14 mouse cellular contexts compared by ENCODE assay signal in the genomic region with DNA sequence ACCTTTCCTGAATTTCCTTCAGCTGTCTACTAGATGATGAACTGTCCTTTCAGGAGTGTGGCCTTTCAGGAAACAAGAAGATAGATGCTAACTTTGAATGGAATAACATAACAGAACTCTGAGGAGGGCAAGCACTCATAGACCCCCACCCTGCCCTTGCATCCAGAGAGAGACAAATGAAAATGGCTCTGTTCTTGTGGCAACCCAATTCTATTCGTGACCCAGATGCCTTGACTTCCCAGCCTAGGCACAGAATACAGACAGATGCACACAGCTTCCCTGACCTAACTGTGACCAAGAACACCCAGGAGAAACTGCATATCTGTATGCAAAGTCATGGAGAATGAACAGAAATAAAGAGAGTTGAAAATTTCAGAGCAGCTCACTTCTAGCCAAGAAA. TPM values are rescaled to one million over a fixed set of nuclear protein-coding genes. Genes with fewer than 3 reads are reported as not detected.
DNase-seq lines count a peak whose midpoint lies in the region; ATAC-seq and TF ChIP-seq lines count a peak whose summit lies in the region.
"Had no signal": no experiment of that assay in that cellular context is flagged by ENCODE, and none has a peak within 500 bp of the region (broad histone marks: within the 10 kb centered on the region; RNA-seq: fewer than 3 reads in every experiment).

No protein-coding gene starts in this region.

- H3K36me3 ChIP-seq in heart, embryonic 12.5 days, result peaks cover 26% of the 10 kb centered on the region
- H3K36me3 ChIP-seq in lung, embryonic 16.5 days (ENCODE audit: control insufficient read depth, insufficient read depth, low read length), result peaks cover 20% of the 10 kb centered on the region
- peaks cover 22% of the 10 kb centered on the region for H3K36me3 ChIP-seq in forebrain, embryonic 14.5 days (ENCODE audit: control insufficient read depth, insufficient read depth, low read length)
- H3K36me3 ChIP-seq in liver, embryonic 16.5 days (ENCODE audit: control insufficient read depth, insufficient read depth), result peaks cover 29% of the 10 kb centered on the region

- 0 out of 2 replicates have a peak overlapping the region, but pooled peaks have one; percentile 42 for H3K27ac ChIP-seq in heart, embryonic 12.5 days (ENCODE audit: poor library complexity, severe bottlenecking)
- peak overlapping the region; percentile 49 for H3K27ac ChIP-seq in lung, embryonic 16.5 days (ENCODE audit: low read length)
- peak overlapping the region; percentile 82; the same call in 1 of the 2 replicates for H3K27ac ChIP-seq in forebrain, embryonic 14.5 days (ENCODE audit: low read depth, low read length)
- peak overlapping the region; percentile 99 for H3K27ac ChIP-seq in liver, embryonic 16.5 days (ENCODE audit: low read length)

- 0 out of 2 replicates have a peak overlapping the region, but pooled peaks have one; percentile 25 for H3K4me2 ChIP-seq in heart, embryonic 12.5 days
- no peak overlapping the region for H3K4me2 ChIP-seq in lung, embryonic 16.5 days (ENCODE audit: low read depth, low read length)
- no peak overlapping the region for H3K4me2 ChIP-seq in forebrain, embryonic 14.5 days (ENCODE audit: low read length)
- H3K4me2 ChIP-seq in liver, embryonic 16.5 days (ENCODE audit: low read depth, low read length), result peak overlapping the region; percentile 79

- no peak overlapping the region for H3K9ac ChIP-seq in heart, embryonic 12.5 days
- H3K9ac ChIP-seq in lung, embryonic 16.5 days (ENCODE audit: low read length), result no peak overlapping the region
- no peak overlapping the region for H3K9ac ChIP-seq in forebrain, embryonic 14.5 days (ENCODE audit: low read length)
- H3K9ac ChIP-seq in liver, embryonic 16.5 days (ENCODE audit: low read depth, low read length), result peak overlapping the region; percentile 73

- no peak for TF ChIP-seq POLR2A in lung, adult 2 months (IDR thresholded peaks at IDR 0.05; ENCODE audit: borderline replicate concordance, extremely low read depth, low read depth, low read length)

- H3K27me3 ChIP-seq in heart, embryonic 12.5 days (replicated peaks), result no peaks in the 10 kb centered on the region
- no peaks in the 10 kb centered on the region for H3K27me3 ChIP-seq in lung, embryonic 16.5 days (ENCODE audit: control insufficient read depth, insufficient read depth, low read depth, low read length)
- H3K27me3 ChIP-seq in forebrain, embryonic 14.5 days (replicated peaks; ENCODE audit: control insufficient read depth, insufficient read depth, low read length), result no peaks in the 10 kb centered on the region
- no peaks in the 10 kb centered on the region for H3K27me3 ChIP-seq in liver, embryonic 16.5 days (ENCODE audit: control insufficient read depth, insufficient read depth, low read depth, low read length)
- H3K27me3 ChIP-seq: Patski had no signal

- H3K9me3 ChIP-seq in heart, embryonic 12.5 days (replicated peaks), result no peaks in the 10 kb centered on the region
- no peaks in the 10 kb centered on the region for H3K9me3 ChIP-seq in lung, embryonic 16.5 days (ENCODE audit: control insufficient read depth, low read length)
- H3K9me3 ChIP-seq in forebrain, embryonic 14.5 days (replicated peaks; ENCODE audit: control insufficient read depth, low read length), result no peaks in the 10 kb centered on the region
- no peaks in the 10 kb centered on the region for H3K9me3 ChIP-seq in liver, embryonic 16.5 days (replicated peaks; ENCODE audit: control insufficient read depth, low read length)
- H3K9me3 ChIP-seq: limb, embryonic 10.5 days had no signal

- H3K4me1 ChIP-seq in heart, embryonic 12.5 days (replicated peaks), result peaks cover 72% of the 10 kb centered on the region
- H3K4me1 ChIP-seq in lung, embryonic 16.5 days (replicated peaks; ENCODE audit: control insufficient read depth, insufficient read depth, low read length), result peaks cover 71% of the 10 kb centered on the region
- H3K4me1 ChIP-seq in lung, adult 2 months (ENCODE audit: control insufficient read depth, insufficient read depth, low read length), result peaks cover 31% of the 10 kb centered on the region
- peaks cover 59% of the 10 kb centered on the region for H3K4me1 ChIP-seq in forebrain, embryonic 14.5 days (ENCODE audit: control insufficient read depth, insufficient read depth, low read length)
- H3K4me1 ChIP-seq in liver, embryonic 16.5 days (ENCODE audit: control insufficient read depth, low read depth, low read length), result peaks cover 75% of the 10 kb centered on the region

- 78% methylated on average over 1 of the region's 1 CpGs for WGBS in heart, embryonic 12.5 days
- 64% methylated on average over 1 of the region's 1 CpGs for WGBS in lung, embryonic 16.5 days
- 70% methylated on average over 1 of the region's 1 CpGs for WGBS in lung, adult 2 months
- 86% methylated on average over 1 of the region's 1 CpGs for WGBS in forebrain, embryonic 14.5 days
- 57% methylated on average over 1 of the region's 1 CpGs for WGBS in liver, embryonic 16.5 days (ENCODE audit: insufficient replicate concordance)

- no peak for ATAC-seq in heart, embryonic 12.5 days (ENCODE audit: insufficient number of reproducible peaks, low FRiP score)
- ATAC-seq in lung, embryonic 16.5 days (ENCODE audit: low read depth), result no peak
- no peak for ATAC-seq in forebrain, embryonic 14.5 days
- no peak for ATAC-seq in liver, embryonic 16.5 days (ENCODE audit: low read depth)
- ATAC-seq: CD4-positive, CD25-positive, alpha-beta regulatory T cell, adult 4 months had no signal

- intact Hi-C loops in heart, postnatal 36 days (cut with DNase I), result no loop called here

- no peak for TF ChIP-seq CTCF in lung, adult 2 months (IDR thresholded peaks at IDR 0.05; ENCODE audit: insufficient read depth, low read length)

- no peak overlapping the region for H3K4me3 ChIP-seq in heart, embryonic 12.5 days
- H3K4me3 ChIP-seq in lung, embryonic 16.5 days (ENCODE audit: low read length), result no peak overlapping the region
- H3K4me3 ChIP-seq in lung, adult 2 months (replicated peaks; ENCODE audit: extremely low read depth, low read depth, low read length), result no peak overlapping the region
- H3K4me3 ChIP-seq in forebrain, embryonic 14.5 days (ENCODE audit: low read depth, low read length), result no peak overlapping the region
- H3K4me3 ChIP-seq in liver, embryonic 16.5 days (ENCODE audit: low read depth, low read length), result peak overlapping the region; percentile 52
- H3K4me3 ChIP-seq: limb, embryonic 10.5 days had no signal

- no peak for DNase-seq in heart, postnatal 36 days
- no peak for DNase-seq in lung, adult 2 months
- no peak for DNase-seq in forebrain, embryonic 14.5 days (ENCODE audit: low spot score)
- no peak for DNase-seq in embryo, embryonic 9.5 days (ENCODE audit: extremely low spot score)
- DNase-seq: adrenal gland, adult 8-10 months; right cerebral cortex, postnatal 4 days had no signal

RNA-seq across cellular contexts. Expression of a gene that starts 5.3 kb away (rescaled TPM):
- 37.8 and 40.4 TPM in 2 replicates for polyA plus RNA-seq in heart, embryonic 12.5 days (2016; fragmentation: Nextera tagmentation; extraction: Ambion mirVana)
- 10 to 100 TPM; 26.6 to 61.0 TPM for total RNA-seq in heart, postnatal 36 days (2021)
- polyA plus RNA-seq in lung, embryonic 16.5 days (2015; fragmentation: Nextera tagmentation; extraction: Ambion mirVana), result 130 and 135 TPM in 2 replicates
- 75.9 and 109 TPM in 2 replicates for polyA plus RNA-seq in lung, adult 2 months (2012; rRNA removed)
- polyA plus RNA-seq in forebrain, embryonic 14.5 days (2014; fragmentation: Nextera tagmentation; extraction: Ambion mirVana), result 67.3 and 82.6 TPM in 2 replicates
- 107 and 109 TPM in 2 replicates for polyA plus RNA-seq in liver, embryonic 16.5 days (2015; fragmentation: Nextera tagmentation; extraction: Ambion mirVana)

RNA-seq across cellular contexts. Expression of a gene that starts 36.6 kb away (rescaled TPM):
- polyA plus RNA-seq in heart, embryonic 12.5 days (2016; fragmentation: Nextera tagmentation; extraction: Ambion mirVana), result 15.7 and 17.5 TPM in 2 replicates
- 10 to 100 TPM in 1 of 2 experiments, 1 to 10 TPM in 1; 8.6 to 13.2 TPM for total RNA-seq in heart, postnatal 36 days (2021)
- 159 and 191 TPM in 2 replicates for polyA plus RNA-seq in lung, embryonic 16.5 days (2015; fragmentation: Nextera tagmentation; extraction: Ambion mirVana)
- polyA plus RNA-seq in lung, adult 2 months (2012; rRNA removed), result 7.9 and 14.2 TPM in 2 replicates
- polyA plus RNA-seq in forebrain, embryonic 14.5 days (2014; fragmentation: Nextera tagmentation; extraction: Ambion mirVana), result 3.3 and 7.7 TPM in 2 replicates
- polyA plus RNA-seq in liver, embryonic 16.5 days (2015; fragmentation: Nextera tagmentation; extraction: Ambion mirVana), result 2.2 and 3.3 TPM in 2 replicates
- total RNA-seq: hematopoietic stem cell, adult 5-6 weeks; megakaryocyte-erythroid progenitor cell, adult 5-6 weeks had no signal
- polyA plus RNA-seq: CD4-positive, CD25-positive, alpha-beta regulatory T cell, adult 4 months had no signal

RNA-seq across cellular contexts. Expression of a gene that starts 37.4 kb away (rescaled TPM):
- 0.32 and 0.49 TPM in 2 replicates for polyA plus RNA-seq in heart, embryonic 12.5 days (2016; fragmentation: Nextera tagmentation; extraction: Ambion mirVana)
- total RNA-seq in heart, postnatal 36 days (2021), result not detected
- polyA plus RNA-seq in lung, embryonic 16.5 days (2015; fragmentation: Nextera tagmentation; extraction: Ambion mirVana), result 0.09 and 0.24 TPM in 2 replicates
- 14.1 TPM in 1 of 2 replicates, not detected in the other for polyA plus RNA-seq in lung, adult 2 months (2012; rRNA removed)
- polyA plus RNA-seq in forebrain, embryonic 14.5 days (2014; fragmentation: Nextera tagmentation; extraction: Ambion mirVana), result 0.13 TPM in 1 of 2 replicates, not detected in the other
- polyA plus RNA-seq in liver, embryonic 16.5 days (2015; fragmentation: Nextera tagmentation; extraction: Ambion mirVana), result 0.19 and 0.20 TPM in 2 replicates
- total RNA-seq: hematopoietic stem cell, adult 5-6 weeks; megakaryocyte-erythroid progenitor cell, adult 5-6 weeks had no signal
- polyA plus RNA-seq: CD4-positive, CD25-positive, alpha-beta regulatory T cell, adult 4 months; limb, embryonic 10.5 days; Patski had no signal

Comparison
In these comparisons a context has a peak if more than half of its experiments do, and no peak if none do; other contexts are left out.
1. H3K27ac ChIP-seq: peak in every context shown above with its lines; median percentile 99 in liver, embryonic 16.5 days; 82 in forebrain, embryonic 14.5 days; 49 in lung, embryonic 16.5 days; 42 in heart, embryonic 12.5 days.
2. H3K4me2 ChIP-seq: peak in heart, embryonic 12.5 days (single experiment) and liver, embryonic 16.5 days (single experiment); none in lung, embryonic 16.5 days (single experiment) and forebrain, embryonic 14.5 days (single experiment).